Mouse (Mus musculus) kidney, postnatal 0 days (tissue): ENCODE results near the gene Ehbp1l1. TPM values are rescaled to one million over a fixed set of nuclear protein-coding genes. Genes with fewer than 3 reads are reported as not detected.

Source experiments
- ATAC-seq: fragments of 200-750 bp; cut with Nextera tagmentation; replicated peaks from 2 replicates; pipeline ENCODE4 v1.8.0; 2017; ENCODE audit warnings: low read depth, moderate number of reproducible peaks, moderate TSS enrichment, moderate library complexity; ENCODE audit not compliant: low FRiP score
- DNase-seq: peaks from one replicate; pipeline ENCODE4 v3.0.0-alpha.2; 2016; ENCODE audit warnings: low spot score
- H3K27ac ChIP-seq: fragments of 300-500 bp; sonication (generic); 2 replicates; pipeline ENCODE4 v1.5.1; 2014; ENCODE audit warnings: mild to moderate bottlenecking
- H3K27me3 ChIP-seq: fragments of 300-500 bp; sonication (generic); 2 replicates; pipeline ENCODE4 v1.6.1; 2014; ENCODE audit warnings: low read length, mixed read lengths; ENCODE audit not compliant: insufficient read depth
- H3K36me3 ChIP-seq: fragments of 300-500 bp; sonication (generic); 2 replicates; pipeline ENCODE4 v1.6.1; 2014; ENCODE audit warnings: low read length, mixed read lengths; ENCODE audit not compliant: insufficient read depth
- H3K4me1 ChIP-seq: fragments of 300-500 bp; sonication (generic); replicated peaks from 2 replicates; pipeline ENCODE4 v1.6.1; 2014; ENCODE audit warnings: antibody characterized with exemption, low read length, mixed read lengths; ENCODE audit not compliant: insufficient read depth
- H3K4me2 ChIP-seq: fragments of 300-500 bp; sonication (generic); 2 replicates; pipeline ENCODE4 v1.6.1; 2014; ENCODE audit warnings: mild to moderate bottlenecking, low read length, moderate library complexity, mixed read lengths
- H3K4me3 ChIP-seq: fragments of 300-500 bp; sonication (generic); replicated peaks from 2 replicates; pipeline ENCODE4 v1.5.1; 2014; ENCODE audit warnings: low read depth, low read length
- H3K9ac ChIP-seq: fragments of 300-500 bp; sonication (generic); 2 replicates; pipeline ENCODE4 v1.6.1; 2014; ENCODE audit warnings: low read depth, low read length
- H3K9me3 ChIP-seq: fragments of 300-500 bp; sonication (generic); replicated peaks from 2 replicates; pipeline ENCODE4 v1.6.1; 2016; ENCODE audit warnings: low read length, inconsistent platforms, mixed read lengths
- CTCF ChIP-seq: IDR thresholded peaks from 2 replicates; pipeline ENCODE4 v1.5.1; 2016; ENCODE audit warnings: antibody characterized with exemption, low read depth, mild to moderate bottlenecking, moderate library complexity
- WGBS: fragments of 180-500 bp; shearing (Covaris S2); extraction: QIAGEN DNeasy Blood & Tissue Kit; methylation state at CpG from one replicate; pipeline ENCODE4 v1.1.7; 2014; 5-methylcytosine and 5-hydroxymethylcytosine counted together
- polyA plus RNA-seq: library from polyadenylated mRNA; unstranded; fragments of >200 nt; fragmentation: Nextera tagmentation; extraction: Ambion mirVana; gene quantifications from 2 replicates; pipeline ENCODE4 v1.2.1, GENCODE M21; 2015

The Ehbp1l1 gene
- polyA plus RNA-seq, 1 experiment from 2014 or later = 14.3 TPM

GRCm38 (mm10) chr19:5728631-5729443, 2.7 kb upstream of the Ehbp1l1 start:
- WGBS = 7% methylated on average over 37 of the region's 37 CpGs

GRCm38 (mm10) chr19:5727701-5728100, 1.6 kb upstream of the Ehbp1l1 start:
- peak overlapping the region; percentile 24; the same call in 1 of the 2 replicates for H3K9ac ChIP-seq
- peak; percentile 99 for TF ChIP-seq CTCF
- 3% methylated on average over 14 of the region's 14 CpGs for WGBS
- DNase-seq (peak; percentile 91), ATAC-seq (no peak)
- no peaks in the 10 kb centered on the region for H3K27me3 ChIP-seq
- H3K27ac ChIP-seq = peak overlapping the region; percentile 67
- H3K36me3 ChIP-seq = no peaks in the 10 kb centered on the region
- peaks cover 41% of the 10 kb centered on the region for H3K4me1 ChIP-seq
- peak overlapping the region; percentile 85; the same call in 1 of the 2 replicates for H3K4me3 ChIP-seq
- peak overlapping the region; percentile 70 for H3K4me2 ChIP-seq
- H3K9me3 ChIP-seq = no peaks in the 10 kb centered on the region

More at GRCm38 (mm10) chr19:5728631-5729443, 2.7 kb upstream of the Ehbp1l1 start:
- H3K27me3 ChIP-seq = no peaks in the 10 kb centered on the region
- peak overlapping the region; percentile 70 for H3K4me2 ChIP-seq
- DNase-seq (peak; percentile 71), ATAC-seq (0 out of 2 replicates have a peak, but pooled peaks have one; percentile 9)
- H3K27ac ChIP-seq = peak overlapping the region; percentile 84
- no peaks in the 10 kb centered on the region for H3K9me3 ChIP-seq
- peak overlapping the region; percentile 85 for H3K4me3 ChIP-seq
- H3K36me3 ChIP-seq = no peaks in the 10 kb centered on the region
- peaks cover 41% of the 10 kb centered on the region for H3K4me1 ChIP-seq
- TF ChIP-seq CTCF = no peak
- peak overlapping the region; percentile 92 for H3K9ac ChIP-seq

- 65% methylated on average over 15 of the region's 15 CpGs for WGBS
- H3K4me1 ChIP-seq = peaks cover 41% of the 10 kb centered on the region
- peak overlapping the region; percentile 85; the same call in 1 of the 2 replicates for H3K4me3 ChIP-seq
- H3K36me3 ChIP-seq = no peaks in the 10 kb centered on the region
- no peaks in the 10 kb centered on the region for H3K27me3 ChIP-seq
- H3K4me2 ChIP-seq = peak overlapping the region; percentile 70
- no peak for ATAC-seq
- no peak for DNase-seq
- no peaks in the 10 kb centered on the region for H3K9me3 ChIP-seq
- H3K9ac ChIP-seq = peak overlapping the region; percentile 24; the same call in 1 of the 2 replicates
- no peak for TF ChIP-seq CTCF
- peak overlapping the region; percentile 67 for H3K27ac ChIP-seq
These were observed 953 bp upstream of the Ehbp1l1 start for GRCm38 (mm10) chr19:5726961-5727578.

DNA sequence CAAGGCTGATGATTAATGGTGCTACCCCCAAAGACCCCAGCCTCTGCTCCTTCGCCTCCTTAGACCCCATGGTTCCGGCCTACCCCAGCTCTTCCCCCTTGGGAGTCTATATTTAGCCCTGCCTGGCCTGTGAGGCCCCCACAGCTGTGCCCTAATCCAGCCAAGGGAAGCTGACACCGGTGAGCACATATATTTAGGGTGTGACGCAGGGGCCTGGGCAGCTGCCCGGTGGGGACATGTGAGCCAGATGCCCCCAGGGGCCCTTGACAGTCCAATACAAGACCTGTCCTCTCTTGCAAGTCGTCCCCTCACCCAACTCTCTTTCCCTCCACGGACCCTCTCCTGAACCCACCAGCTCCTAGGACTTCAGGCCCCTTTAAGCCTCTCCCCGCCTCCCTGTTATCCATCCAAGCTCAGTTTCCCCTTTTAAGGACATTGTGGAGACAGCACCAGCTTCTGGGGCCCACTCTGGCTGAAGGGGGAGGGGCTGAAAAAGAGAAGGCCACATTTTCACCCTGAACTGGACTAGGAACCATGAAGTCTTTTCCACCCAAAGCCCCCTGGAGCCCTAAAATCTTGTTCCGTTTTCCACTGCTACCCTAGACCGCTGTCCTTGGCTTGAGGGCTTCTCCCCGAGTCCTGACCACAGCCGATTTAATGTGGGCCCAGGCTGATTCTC, 949 bp downstream of the Ehbp1l1 start:
- H3K4me1 ChIP-seq = peaks cover 33% of the 10 kb centered on the region
- peak overlapping the region; percentile 59 for H3K9ac ChIP-seq
- peak overlapping the region; percentile 44 for H3K4me3 ChIP-seq
- 41% methylated on average over 12 of the region's 12 CpGs for WGBS
- TF ChIP-seq CTCF = no peak
- no peak for ATAC-seq
- H3K4me2 ChIP-seq = peak overlapping the region; percentile 70
- no peaks in the 10 kb centered on the region for H3K9me3 ChIP-seq
- H3K27ac ChIP-seq = peak overlapping the region; percentile 69
- no peaks in the 10 kb centered on the region for H3K27me3 ChIP-seq
- DNase-seq = peak; percentile 35
- H3K36me3 ChIP-seq = peaks cover 13% of the 10 kb centered on the region

- DNase-seq = peak; percentile 38
- 0 out of 2 replicates have a peak, but pooled peaks have one; percentile 3 for ATAC-seq
- no peak overlapping the region for H3K9ac ChIP-seq
These were observed 1.6 kb downstream of the Ehbp1l1 start for GRCm38 (mm10) chr19:5724549-5724941.

More at GRCm38 (mm10) chr19:5724549-5724941, 1.6 kb downstream of the Ehbp1l1 start:
- Histone ChIP-seq H3K4me2 (peak overlapping the region; percentile 70), H3K36me3 (peaks cover 18% of the 10 kb centered on the region), H3K27ac (peak overlapping the region; percentile 69), H3K9me3 (no peaks in the 10 kb centered on the region), H3K4me3 (peak overlapping the region; percentile 44), H3K27me3 (no peaks in the 10 kb centered on the region), H3K4me1 (peaks cover 27% of the 10 kb centered on the region)
- TF ChIP-seq CTCF = no peak
- WGBS = 46% methylated on average over 7 of the region's 7 CpGs
